Mouse (Mus musculus): ENCODE results near the gene Zfp865. TPM values are rescaled to one million over a fixed set of nuclear protein-coding genes. Genes with fewer than 3 reads are reported as not detected.
"Not testable (repeated sequence)": the region's sequence is repeated elsewhere in the genome, so short reads cannot be mapped to it uniquely, and the experiment has no call there.

The Zfp865 gene
- total RNA-seq, 2 experiments from 2014 or later, result 35.9 TPM

- peak; percentile 71 to 80 for DNase-seq (ENCODE audit: low spot score in 2 of 2)
Observed at GRCm38 (mm10) chr7:5051193-5052192, 31.3 kb downstream of the Zfp865 start, which contains the start of gene Zfp580. TSS of gene Zfp580 (plus strand) at chr7:5051538.

DNA sequence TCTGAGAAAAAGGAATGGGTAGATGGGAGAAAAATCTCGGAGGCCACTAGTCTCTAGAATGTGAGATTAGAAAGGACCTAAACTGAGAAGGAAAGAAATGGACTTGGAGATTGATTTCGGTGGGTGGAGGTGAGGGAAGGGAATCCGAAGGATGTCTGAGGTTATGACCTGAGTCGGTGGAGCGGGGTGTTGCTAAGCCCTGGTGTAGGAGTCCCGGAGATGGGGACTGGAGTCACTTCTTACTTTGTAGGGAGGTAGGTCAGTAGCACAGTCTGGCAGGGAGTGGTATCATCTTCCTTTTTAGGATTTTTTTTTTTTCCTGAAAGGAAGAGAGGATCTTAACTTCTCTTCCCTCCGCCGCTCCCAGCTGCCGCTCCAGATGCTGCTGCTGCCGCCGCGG lies 32.3 kb downstream of the Zfp865 start:
- DNase-seq (ENCODE audit: low spot score in 2 of 2), result peak in 1 of 2 experiments; percentile 26

GRCm38 (mm10) chr7:5052931-5053343 lies 32.8 kb downstream of the Zfp865 start:
- no peak for DNase-seq (ENCODE audit: low spot score in 2 of 2)

DNA sequence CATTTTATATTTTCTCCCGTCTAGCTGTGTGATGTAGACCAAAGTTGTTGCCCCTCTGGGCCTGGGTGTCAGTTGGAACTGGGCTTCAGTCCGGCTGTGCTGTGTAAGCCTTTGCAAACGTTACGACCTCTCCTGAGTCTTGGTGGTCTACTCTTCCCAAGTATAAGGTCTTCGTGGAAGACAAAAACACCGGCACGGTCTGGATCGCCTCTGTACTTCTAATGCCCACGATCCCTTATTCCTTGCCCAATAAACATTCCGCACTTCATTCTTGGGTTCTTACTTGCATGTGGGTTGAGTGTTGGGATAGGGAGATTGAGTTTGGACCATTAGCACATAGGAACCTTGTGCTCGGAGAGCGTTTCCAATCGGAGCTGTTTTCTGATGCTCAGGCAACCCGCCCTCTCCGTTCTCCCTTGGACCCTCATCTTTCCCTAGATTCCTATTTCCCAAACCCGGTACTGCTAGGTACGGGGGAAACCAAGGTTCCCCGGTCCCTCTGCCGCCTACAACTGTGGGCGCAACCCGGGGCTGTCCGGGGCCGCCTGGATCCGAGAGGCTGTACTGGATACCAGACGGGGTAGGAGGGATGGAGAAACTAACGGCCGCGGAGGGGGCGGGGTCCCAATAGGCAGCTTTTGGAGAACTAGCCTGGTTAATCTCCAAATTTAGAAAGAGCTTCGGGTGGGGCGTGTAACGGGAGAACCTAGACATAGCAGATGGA lies 33.4 kb downstream of the Zfp865 start:
- peak in 1 of 2 experiments; percentile 67 for DNase-seq (ENCODE audit: low spot score in 2 of 2)

- peak; percentile 65 to 72 for DNase-seq (ENCODE audit: low spot score in 2 of 2)
Observed at GRCm38 (mm10) chr7:5056651-5057263, 36.6 kb downstream of the Zfp865 start.

DNA sequence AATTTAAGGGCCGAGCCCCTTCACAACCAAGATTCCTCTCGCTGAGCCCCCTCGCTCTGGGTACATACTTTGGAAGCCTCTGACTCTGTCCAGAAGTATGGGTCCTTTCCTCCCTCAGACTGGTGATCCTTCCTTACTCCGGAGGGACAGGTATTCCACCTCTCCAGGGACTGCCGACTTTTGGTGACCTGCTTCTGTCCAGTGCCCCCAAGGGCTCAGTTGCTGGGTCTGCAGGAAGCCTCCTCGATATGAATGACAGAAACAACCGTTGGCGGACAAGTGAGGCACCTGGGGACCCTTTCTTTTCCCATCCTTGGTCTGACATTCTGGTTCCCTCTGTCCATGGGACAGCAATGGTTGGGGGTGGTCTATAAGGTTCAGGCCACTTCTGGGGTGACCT lies 37.2 kb downstream of the Zfp865 start:
- DNase-seq (ENCODE audit: low spot score in 2 of 2), result no peak

GRCm38 (mm10) chr7:5057804-5058203 lies 37.6 kb downstream of the Zfp865 start:
- DNase-seq (ENCODE audit: low spot score in 2 of 2), result no peak

DNA sequence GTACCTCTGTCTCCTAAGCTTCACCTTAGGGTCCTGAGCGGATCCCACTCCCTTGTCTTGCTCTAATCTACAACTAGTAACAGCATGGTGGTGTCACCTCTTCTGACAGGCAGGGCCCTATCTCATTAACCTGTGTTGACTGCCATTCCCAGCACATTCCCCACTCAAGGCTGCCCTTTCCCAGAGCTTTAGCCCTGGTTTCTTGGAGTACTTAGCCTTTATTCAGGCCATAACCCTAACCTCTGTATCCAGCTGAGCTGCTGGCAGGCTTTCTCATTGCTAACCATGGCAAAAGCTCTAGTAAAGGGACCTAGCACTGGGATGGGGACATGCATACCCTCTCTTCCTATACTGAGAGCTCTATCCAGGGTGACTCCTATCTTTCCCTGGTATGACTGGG lies 38.5 kb downstream of the Zfp865 start:
- DNase-seq (ENCODE audit: low spot score in 2 of 2), result no peak

GRCm38 (mm10) chr7:5059421-5059820 lies 39.2 kb downstream of the Zfp865 start:
- no peak for DNase-seq (ENCODE audit: low spot score in 2 of 2)

DNA sequence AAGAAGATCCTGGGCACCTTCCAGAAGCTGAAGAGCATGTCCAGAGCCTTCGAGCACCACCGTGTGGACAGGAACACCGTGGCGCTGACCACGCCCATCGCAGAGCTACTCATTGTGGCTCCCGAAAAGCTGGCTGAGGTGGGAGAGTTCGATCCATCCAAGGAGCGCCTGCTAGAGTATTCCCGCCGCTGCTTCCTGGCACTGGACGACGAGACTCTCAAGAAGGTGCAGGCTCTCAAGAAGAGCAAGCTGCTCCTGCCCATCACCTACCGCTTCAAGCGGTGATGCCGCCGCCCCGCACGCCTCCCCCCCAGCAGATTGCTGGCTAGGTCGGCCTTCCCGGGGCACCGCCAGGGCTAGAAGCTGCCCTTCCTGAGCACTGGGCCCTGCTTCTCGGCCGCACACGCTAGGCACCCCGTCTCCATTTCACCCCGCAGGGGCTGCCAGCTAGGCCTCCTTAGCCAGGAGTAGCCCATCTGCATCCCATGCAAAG lies 40.1 kb downstream of the Zfp865 start:
- DNase-seq (ENCODE audit: low spot score in 2 of 2), result peak in 1 of 2 experiments; percentile 79

- peak; percentile 97 to 100 for DNase-seq (ENCODE audit: low spot score in 2 of 2)
Observed at GRCm38 (mm10) chr7:5060944-5061773, 41.0 kb downstream of the Zfp865 start.

- peak; percentile 89 to 95 for DNase-seq (ENCODE audit: low spot score in 2 of 2)
Observed at GRCm38 (mm10) chr7:5061774-5062359, 41.7 kb downstream of the Zfp865 start, which contains the start of gene U2af2. TSS of gene U2af2 (plus strand) at chr7:5062143.

DNA sequence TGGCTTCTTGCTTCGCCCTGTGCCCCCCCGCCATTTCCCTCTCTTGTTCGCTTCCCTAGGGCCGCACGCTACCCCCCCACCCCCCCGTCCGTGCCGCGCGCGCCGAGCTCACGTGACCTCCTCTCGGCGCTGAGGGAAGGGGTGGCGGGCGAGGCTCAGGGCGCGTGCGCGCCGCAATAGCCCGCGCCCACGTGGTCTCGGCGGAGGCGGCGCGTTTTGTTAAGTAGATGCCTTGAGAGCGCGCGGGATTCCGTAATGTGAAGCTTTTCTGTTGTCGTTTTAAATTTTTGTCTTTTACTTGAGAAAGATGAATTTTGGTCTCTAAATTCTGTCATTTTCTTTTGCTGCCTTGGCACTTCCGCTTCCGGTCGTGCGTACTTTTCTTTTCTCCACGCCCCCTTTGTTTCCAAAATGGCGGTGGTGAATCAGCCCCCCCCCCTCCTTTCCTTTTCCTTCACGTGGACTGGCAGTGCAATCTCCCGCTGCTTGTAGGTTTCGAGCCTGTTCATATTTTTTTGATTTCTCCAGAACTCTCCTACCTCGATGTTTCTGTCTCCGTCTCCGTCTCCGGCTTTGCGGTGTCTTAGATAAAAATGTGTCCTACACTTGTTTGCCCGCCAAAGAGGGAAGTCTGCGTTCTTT lies 42.3 kb downstream of the Zfp865 start:
- no peak for DNase-seq (ENCODE audit: low spot score in 2 of 2)

- DNase-seq (ENCODE audit: low spot score in 2 of 2), result no peak
Observed at GRCm38 (mm10) chr7:5064886-5065285, 44.7 kb downstream of the Zfp865 start.

DNA sequence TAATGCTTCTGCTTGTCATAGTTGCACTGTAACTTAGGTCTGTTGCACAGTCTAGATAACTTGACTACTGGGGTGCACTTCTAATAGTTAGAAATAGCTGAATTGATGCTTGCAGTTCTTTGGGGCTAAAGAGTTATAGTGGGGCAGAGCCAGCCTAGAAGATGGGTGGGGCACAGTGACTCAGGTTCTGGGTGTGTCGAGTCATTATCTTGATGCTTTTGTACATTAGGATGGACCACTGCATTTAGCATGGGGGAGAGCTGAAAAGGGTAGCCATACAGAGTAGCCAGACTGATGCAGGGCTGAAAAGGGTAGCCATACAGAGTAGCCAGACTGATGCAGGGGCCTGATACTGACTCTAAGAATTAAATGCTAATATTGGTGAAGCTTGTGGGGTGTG lies 53.4 kb downstream of the Zfp865 start:
- no peak for DNase-seq (ENCODE audit: low spot score in 2 of 2)

DNA sequence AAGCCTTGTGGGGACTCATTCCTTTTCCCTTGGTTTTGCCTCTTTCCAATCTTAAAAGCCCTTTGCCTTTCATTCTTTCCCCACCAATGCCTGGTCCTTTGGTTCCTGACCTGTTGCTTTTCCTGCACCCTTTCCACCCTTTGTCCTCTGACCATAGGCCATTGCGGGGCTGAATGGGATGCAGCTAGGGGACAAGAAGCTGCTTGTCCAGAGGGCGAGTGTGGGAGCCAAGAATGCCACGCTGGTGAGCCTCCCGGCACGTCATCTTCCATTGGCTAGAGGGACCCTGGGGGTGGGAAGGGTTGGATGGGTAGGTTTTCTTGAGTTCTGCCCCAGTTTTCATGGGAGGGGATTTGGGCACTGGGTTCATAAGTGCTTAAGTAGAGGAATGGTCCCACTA lies 54.8 kb downstream of the Zfp865 start:
- DNase-seq (ENCODE audit: low spot score in 2 of 2), result no peak

DNA sequence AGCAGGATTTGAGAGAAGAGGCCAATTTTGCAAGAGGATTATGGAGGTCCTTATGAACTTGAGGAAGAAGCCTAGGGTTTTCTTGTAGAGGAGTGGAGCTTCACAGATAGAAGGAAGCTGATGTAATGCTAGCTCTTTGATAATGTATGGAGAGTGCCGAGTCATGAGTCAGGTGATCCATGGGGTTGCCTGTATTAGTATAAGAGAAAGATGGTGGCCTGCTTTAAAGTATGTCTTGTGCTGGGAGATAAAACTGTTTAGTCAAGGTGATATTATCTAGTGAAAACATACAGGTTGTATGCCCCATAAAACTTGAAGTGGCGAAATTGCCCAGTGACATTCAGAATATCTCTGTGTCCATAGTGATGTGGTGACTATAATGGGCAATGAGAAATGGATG lies 56.8 kb downstream of the Zfp865 start:
- DNase-seq (ENCODE audit: low spot score in 2 of 2), result no peak

- DNase-seq (ENCODE audit: low spot score in 2 of 2), result not testable (repeated sequence)
Observed at GRCm38 (mm10) chr7:5079365-5080009, 59.3 kb downstream of the Zfp865 start.

Measured in layer of hippocampus, adult 18-20 months (tissue).